Comparison of ENCODE assay signal across 21 mouse cellular contexts in the genomic region with DNA sequence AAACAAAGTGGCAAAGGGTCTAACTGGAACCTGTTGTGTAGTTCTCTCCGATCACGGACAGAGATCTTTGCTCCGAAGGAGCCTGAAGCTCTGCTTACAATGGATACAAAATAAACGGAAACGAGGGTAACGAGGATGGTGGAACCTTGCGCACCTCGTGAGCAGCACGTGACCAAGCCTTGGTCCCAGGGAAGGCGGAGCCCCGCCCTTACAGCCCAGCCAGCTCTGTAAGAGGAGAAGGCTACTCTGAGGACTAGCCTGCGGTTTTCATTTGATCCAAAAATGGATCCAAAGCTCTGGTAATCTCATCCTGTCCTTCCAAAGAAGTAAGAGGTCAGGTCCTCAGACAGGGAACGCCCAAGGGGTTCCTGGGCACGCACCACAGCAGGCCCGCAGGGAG.
DNase-seq lines count a peak whose midpoint lies in the region; ATAC-seq and TF ChIP-seq lines count a peak whose summit lies in the region.
"Had no signal": no experiment of that assay in that cellular context is flagged by ENCODE, and none has a peak within 500 bp of the region (broad histone marks: within the 10 kb centered on the region; RNA-seq: fewer than 3 reads in every experiment).

No protein-coding gene starts in this region.

- no peak for TF ChIP-seq POLR2A in lung, adult 2 months (IDR thresholded peaks at IDR 0.05; ENCODE audit: borderline replicate concordance, extremely low read depth, low read depth, low read length)
- peak; percentile 44 for TF ChIP-seq POLR2A in myocyte (IDR thresholded peaks at IDR 0.05; ENCODE audit: insufficient read length, low read depth)

- DNase-seq in lung, adult 18-20 months, result peak; percentile 43 to 50
- DNase-seq in lung, adult 2 months, result no peak
- DNase-seq in ES-CJ7 (ENCODE audit: low read depth, low spot score), result peak; percentile 63
- DNase-seq in embryo, embryonic 10 days (ENCODE audit: low spot score), result no peak
- no peak for DNase-seq in kidney, adult 9 months
- DNase-seq: adrenal gland, adult 2 months; cerebellum, adult 18-20 months; heart, postnatal 10 days; liver, embryonic 13.5 days; lung, postnatal 10 days; right cerebral cortex, postnatal 25 days; thymus, postnatal 4 days had no signal

- no peaks in the 10 kb centered on the region for H3K4me1 ChIP-seq in lung, adult 2 months (ENCODE audit: control insufficient read depth, insufficient read depth, low read length)
- H3K4me1 ChIP-seq in embryonic facial prominence, embryonic 15.5 days, result peaks cover 11% of the 10 kb centered on the region
- H3K4me1 ChIP-seq: liver, embryonic 13.5 days had no signal

- WGBS in lung, adult 2 months, result 61% methylated on average over 15 of the region's 15 CpGs
- 38% methylated on average over 15 of the region's 15 CpGs for WGBS in embryonic facial prominence, embryonic 15.5 days

- TF ChIP-seq CTCF in lung, adult 2 months (IDR thresholded peaks at IDR 0.05; ENCODE audit: insufficient read depth, low read length), result no peak

- H3K4me2 ChIP-seq in embryonic facial prominence, embryonic 15.5 days (replicated peaks), result no peak overlapping the region
- H3K4me2 ChIP-seq in myocyte (ENCODE audit: low read depth), result peak overlapping the region; percentile 77
- H3K4me2 ChIP-seq: forebrain, embryonic 12.5 days; hindbrain, embryonic 12.5 days; liver, embryonic 13.5 days had no signal

- H3K27me3 ChIP-seq in embryonic facial prominence, embryonic 15.5 days, result no peaks in the 10 kb centered on the region
- H3K27me3 ChIP-seq in myocyte (ENCODE audit: control insufficient read depth, insufficient read depth, insufficient read length), result no peaks in the 10 kb centered on the region

- no peaks in the 10 kb centered on the region for H3K9me3 ChIP-seq in embryonic facial prominence, embryonic 15.5 days (replicated peaks)
- H3K9me3 ChIP-seq: forebrain, embryonic 12.5 days; heart, embryonic 10.5 days; hindbrain, embryonic 12.5 days; liver, embryonic 13.5 days; midbrain, embryonic 10.5 days had no signal

- H3ac ChIP-seq in myocyte (ENCODE audit: control insufficient read depth, insufficient read length), result no peak overlapping the region

- peak; percentile 59; the same call in 1 of the 2 replicates for ATAC-seq in embryonic facial prominence, embryonic 15.5 days (ENCODE audit: insufficient number of reproducible peaks, low FRiP score, low TSS enrichment, low read depth)

- H3K9ac ChIP-seq in embryonic facial prominence, embryonic 15.5 days, result no peak overlapping the region
- H3K9ac ChIP-seq: forebrain, embryonic 12.5 days; hindbrain, embryonic 12.5 days; liver, embryonic 13.5 days had no signal

- no peak overlapping the region for H3K4me3 ChIP-seq in lung, adult 2 months (replicated peaks; ENCODE audit: extremely low read depth, low read depth, low read length)
- H3K4me3 ChIP-seq in embryonic facial prominence, embryonic 15.5 days (replicated peaks), result no peak overlapping the region
- H3K4me3 ChIP-seq in myocyte, result peak overlapping the region; percentile 4
- H3K4me3 ChIP-seq: forebrain, embryonic 12.5 days; heart, embryonic 10.5 days; hindbrain, embryonic 12.5 days; layer of hippocampus, adult 2 months; left cerebral cortex, adult 2 months; liver, embryonic 13.5 days; midbrain, embryonic 10.5 days had no signal

- H3K36me3 ChIP-seq in embryonic facial prominence, embryonic 15.5 days, result no peaks in the 10 kb centered on the region
- no peaks in the 10 kb centered on the region for H3K36me3 ChIP-seq in myocyte (ENCODE audit: control insufficient read depth, insufficient read depth)
- H3K36me3 ChIP-seq: forebrain, embryonic 12.5 days; heart, embryonic 10.5 days; hindbrain, embryonic 12.5 days; liver, embryonic 13.5 days; midbrain, embryonic 10.5 days had no signal

- H3K79me2 ChIP-seq in myocyte (ENCODE audit: control insufficient read depth, insufficient read depth), result no peaks in the 10 kb centered on the region

- H3K27ac ChIP-seq in embryonic facial prominence, embryonic 15.5 days (replicated peaks), result no peak overlapping the region
- H3K27ac ChIP-seq: forebrain, embryonic 12.5 days; heart, embryonic 10.5 days; hindbrain, embryonic 12.5 days; layer of hippocampus, adult 2 months; left cerebral cortex, adult 2 months; liver, embryonic 13.5 days; midbrain, embryonic 10.5 days; stomach, postnatal 0 days had no signal

TF ChIP-seq in myocyte, 11 proteins besides CTCF, POLR2A, EP300 and RAD21:
- peak; percentile 98 for TF ChIP-seq USF1 (IDR thresholded peaks at IDR 0.05; ENCODE audit: low read depth)
- TF ChIP-seq MYOG (IDR thresholded peaks at IDR 0.05; ENCODE audit: control insufficient read depth in 1 of 3, insufficient read depth in 1 of 3, insufficient read length in 2 of 3, low read depth in 2 of 3), result peak in 1 of 3 experiments; percentile 30
- TF ChIP-seq TCF12 (IDR thresholded peaks at IDR 0.05; ENCODE audit: insufficient read depth, poor library complexity, severe bottlenecking), result no peak

Comparison
In these comparisons a context has a peak if more than half of its experiments do, and no peak if none do; other contexts are left out.
1. DNase-seq: peak in lung, adult 18-20 months (2 of 2) and ES-CJ7 (single experiment); none in lung, adult 2 months (single experiment), embryo, embryonic 10 days (single experiment) and kidney, adult 9 months (single experiment).